Comparison of ENCODE assay signal across 15 mouse cellular contexts in genomic region chr5:113637631-113638030, GRCm38 (mm10). TPM values are rescaled to one million over a fixed set of nuclear protein-coding genes. Genes with fewer than 3 reads are reported as not detected.
DNase-seq lines count a peak whose midpoint lies in the region; ATAC-seq and TF ChIP-seq lines count a peak whose summit lies in the region.
"Had no signal": no experiment of that assay in that cellular context is flagged by ENCODE, and none has a peak within 500 bp of the region (broad histone marks: within the 10 kb centered on the region; RNA-seq: fewer than 3 reads in every experiment).

No protein-coding gene starts in this region.

- H3K27me3 ChIP-seq in liver, embryonic 12.5 days (replicated peaks), result no peaks in the 10 kb centered on the region

- no peaks in the 10 kb centered on the region for H3K36me3 ChIP-seq in liver, embryonic 12.5 days
- H3K36me3 ChIP-seq: midbrain, embryonic 10.5 days had no signal

- H3K4me2 ChIP-seq in liver, embryonic 12.5 days, result no peak overlapping the region

- H3K9me3 ChIP-seq in liver, embryonic 12.5 days (replicated peaks), result no peaks in the 10 kb centered on the region
- H3K9me3 ChIP-seq: midbrain, embryonic 10.5 days had no signal

- no peak for TF ChIP-seq CTCF in layer of hippocampus, adult 2 months (conservative IDR thresholded peaks at IDR 0.05)
- no peak for TF ChIP-seq CTCF in brain, embryonic 14.5 days (IDR thresholded peaks at IDR 0.05; ENCODE audit: borderline replicate concordance, extremely low read depth, insufficient read depth, insufficient read length)

- DNase-seq in gastrocnemius, postnatal 14 days, result peak; percentile 42
- no peak for DNase-seq in gastrocnemius, postnatal 36 days
- DNase-seq in layer of hippocampus, adult 2 months (ENCODE audit: low spot score in 2 of 2), result peak; percentile 53 to 75
- DNase-seq in layer of hippocampus, postnatal 25 days (ENCODE audit: extremely low spot score in 1 of 2, low spot score in 1 of 2), result no peak
- DNase-seq in Muller cell, postnatal 12 days (ENCODE audit: inconsistent ontology term), result peak; percentile 25
- DNase-seq in brain, embryonic 14.5 days (ENCODE audit: low read depth), result peak; percentile 28
- DNase-seq: gastrocnemius, postnatal 25 days had no signal

- no peaks in the 10 kb centered on the region for H3K4me1 ChIP-seq in liver, embryonic 12.5 days

- TF ChIP-seq POLR2A in brain, embryonic 14.5 days (IDR thresholded peaks at IDR 0.05; ENCODE audit: borderline replicate concordance, extremely low read depth, insufficient read depth, insufficient read length, poor library complexity, severe bottlenecking), result no peak

- intact Hi-C loops in gastrocnemius, postnatal 14 days (cut with DNase I; ENCODE audit: low total_unique reads), result no loop called here
- intact Hi-C loops in gastrocnemius, postnatal 36 days (cut with DNase I), result no loop called here

- no peak overlapping the region for H3K9ac ChIP-seq in liver, embryonic 12.5 days
- H3K9ac ChIP-seq: liver, embryonic 14.5 days had no signal

- H3K4me3 ChIP-seq in layer of hippocampus, adult 2 months, result no peak overlapping the region
- no peak overlapping the region for H3K4me3 ChIP-seq in liver, embryonic 12.5 days
- H3K4me3 ChIP-seq: midbrain, embryonic 10.5 days; myocyte had no signal

- no peak for ATAC-seq in liver, embryonic 12.5 days
- ATAC-seq: activated CD4-positive, CD25-positive, alpha-beta regulatory T cell, adult 4 months; CD4-positive, CD25-positive, alpha-beta regulatory T cell, adult 4 months; forebrain, embryonic 14.5 days; inflammation-experienced regulatory T-cells, adult 6 months had no signal

- 63% methylated on average over 4 of the region's 4 CpGs for WGBS in liver, embryonic 12.5 days (ENCODE audit: insufficient replicate concordance)

- peak overlapping the region; percentile 52; the same call in 1 of the 2 replicates for H3K27ac ChIP-seq in layer of hippocampus, adult 2 months
- no peak overlapping the region for H3K27ac ChIP-seq in liver, embryonic 12.5 days
- H3K27ac ChIP-seq: liver, embryonic 14.5 days; midbrain, embryonic 10.5 days had no signal

RNA-seq across cellular contexts. Expression of gene Cmklr1, which starts 12.6 kb away (rescaled TPM):
- total RNA-seq in gastrocnemius, postnatal 14 days (2021), result 10 to 100 TPM; 14.6 to 14.8 TPM
- 10 to 100 TPM; 11.8 to 14.0 TPM for total RNA-seq in gastrocnemius, postnatal 36 days (2021)
- total RNA-seq in layer of hippocampus, adult 2 months (2021), result 1 to 10 TPM; 3.3 to 4.5 TPM
- total RNA-seq in layer of hippocampus, postnatal 25 days (2021), result 1 to 10 TPM; 3.3 to 5.4 TPM
- 2.7 and 3.9 TPM in 2 replicates for polyA plus RNA-seq in brain, embryonic 14.5 days (2012; rRNA removed)
- polyA plus RNA-seq in liver, embryonic 12.5 days (2016; fragmentation: Nextera tagmentation; extraction: Ambion mirVana), result 1.7 and 1.9 TPM in 2 replicates
- polyA plus RNA-seq: activated CD4-positive, CD25-positive, alpha-beta regulatory T cell, adult 4 months; CD4-positive, CD25-positive, alpha-beta regulatory T cell, adult 4 months had no signal

Comparison
In these comparisons a context has a peak if more than half of its experiments do, and no peak if none do; other contexts are left out.
1. DNase-seq: peak in gastrocnemius, postnatal 14 days (single experiment), layer of hippocampus, adult 2 months (2 of 2), Muller cell, postnatal 12 days (single experiment) and brain, embryonic 14.5 days (single experiment); none in gastrocnemius, postnatal 36 days (0 of 2) and layer of hippocampus, postnatal 25 days (0 of 2).